Mouse (Mus musculus): ENCODE measurements around the gene Cmtm7. TPM values are rescaled to one million over a fixed set of nuclear protein-coding genes. Genes with fewer than 3 reads are reported as not detected.

The Cmtm7 gene
- total RNA-seq, 4 experiments from 2014 or later = 29.9 to 46.1 (median 34.1) TPM

DNA sequence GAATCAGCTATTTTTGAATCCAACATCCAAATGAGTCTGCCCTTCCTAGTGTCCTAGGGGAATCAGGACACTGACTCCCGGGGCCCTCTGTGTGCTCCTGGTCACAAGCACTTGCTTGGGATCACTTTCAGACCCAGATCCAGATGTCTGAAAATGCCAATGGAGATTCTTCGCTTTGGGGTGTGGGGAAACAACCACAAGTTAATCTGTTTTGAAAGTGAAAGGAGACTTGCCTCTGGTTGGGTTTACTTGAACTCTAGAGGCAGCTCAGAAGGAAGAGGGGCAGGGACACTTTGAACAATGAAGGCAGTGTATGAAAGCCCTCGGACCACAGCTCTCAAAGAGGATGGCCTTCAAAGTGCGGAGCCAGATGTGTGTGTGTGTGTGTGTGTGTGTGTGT, 12.8 kb upstream of the Cmtm7 start:
- DNase-seq = no peak

GRCm38 (mm10) chr9:114793764-114794295, 12.2 kb upstream of the Cmtm7 start:
- no peak for DNase-seq

GRCm38 (mm10) chr9:114789989-114790388, 8.3 kb upstream of the Cmtm7 start:
- DNase-seq = no peak

GRCm38 (mm10) chr9:114789557-114789956, 7.9 kb upstream of the Cmtm7 start:
- DNase-seq = no peak

DNA sequence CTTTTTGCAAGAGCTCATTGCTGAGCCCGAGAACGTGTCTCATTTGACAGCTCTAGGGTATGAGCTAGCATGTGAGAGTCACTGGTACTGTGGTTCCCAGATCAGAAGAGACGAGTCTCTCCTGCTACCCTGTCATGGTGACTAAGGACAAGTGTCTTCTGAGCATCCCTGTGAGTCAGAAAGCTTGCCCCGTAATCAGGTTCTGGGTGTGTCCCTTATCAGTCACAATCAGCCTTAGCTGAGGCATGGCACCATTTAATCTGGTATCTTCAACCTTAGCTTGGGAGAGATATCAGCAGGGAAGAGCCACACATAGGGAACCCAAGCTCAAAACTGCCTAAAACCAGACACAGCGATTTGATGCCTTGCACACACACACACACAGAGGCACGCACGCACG, 7.0 kb upstream of the Cmtm7 start:
- DNase-seq = no peak

- no peak for DNase-seq
Observed at GRCm38 (mm10) chr9:114787716-114788115, 6.1 kb upstream of the Cmtm7 start.

DNA sequence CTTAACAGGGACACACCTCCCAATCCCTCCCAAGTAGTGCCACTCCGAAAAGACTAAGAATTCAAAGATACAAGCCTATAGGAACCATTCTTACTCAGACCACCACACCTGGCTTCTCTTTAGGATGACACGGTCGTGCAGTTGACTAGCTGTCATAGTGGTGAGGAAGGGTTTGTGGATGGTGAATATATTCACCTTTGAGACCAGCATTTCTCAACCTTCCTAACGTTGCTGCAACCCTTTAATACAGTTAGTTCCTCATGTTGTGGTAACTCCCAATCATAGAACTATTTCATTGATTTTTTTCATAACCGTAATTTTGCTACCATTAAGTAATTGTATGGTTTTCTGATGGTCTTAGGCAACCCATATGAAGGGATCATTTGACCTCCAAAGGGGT, 5.5 kb upstream of the Cmtm7 start:
- DNase-seq = no peak

- DNase-seq = no peak
Observed at GRCm38 (mm10) chr9:114785432-114786125, 3.9 kb upstream of the Cmtm7 start.

- DNase-seq = peak; percentile 31
Observed at GRCm38 (mm10) chr9:114780746-114781525, 720 bp downstream of the Cmtm7 start.

DNA sequence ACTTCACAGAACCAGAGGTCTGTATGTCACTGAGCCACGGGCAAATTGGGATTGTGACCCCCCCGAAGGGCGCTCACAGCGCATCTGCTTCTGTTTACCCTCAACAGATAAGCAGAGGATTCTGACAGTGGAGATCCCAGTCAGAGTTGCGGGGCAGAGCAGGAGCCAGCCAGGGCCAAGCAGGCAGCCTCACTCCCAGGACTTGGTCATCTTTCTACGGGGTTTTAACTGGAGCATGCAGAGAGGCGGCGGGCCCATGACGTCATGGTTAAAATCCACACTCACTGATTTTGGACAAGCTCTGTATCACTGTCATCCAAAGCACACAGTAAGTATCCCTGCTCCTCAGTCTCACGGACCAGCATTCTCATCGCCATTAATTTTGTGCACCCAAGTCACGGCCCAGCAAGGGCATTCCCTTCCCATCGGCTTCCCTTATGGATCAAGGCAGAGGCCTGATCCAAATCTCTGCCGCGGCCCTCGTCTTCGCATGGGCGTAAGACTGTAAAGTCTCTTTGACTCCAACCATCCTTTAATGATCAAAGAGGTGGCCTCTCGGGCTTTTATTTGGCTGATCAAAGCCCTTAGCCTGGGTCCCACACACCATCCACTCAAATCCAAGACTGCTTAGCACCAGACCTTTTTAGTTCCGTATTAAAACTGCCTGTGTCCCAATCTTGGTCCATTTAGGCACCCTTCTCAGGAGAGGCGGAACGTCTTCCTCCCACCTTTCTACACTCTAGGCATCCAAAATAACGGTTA, 1.5 kb downstream of the Cmtm7 start:
- no peak for DNase-seq

GRCm38 (mm10) chr9:114778877-114779276, 2.8 kb downstream of the Cmtm7 start:
- no peak for DNase-seq

GRCm38 (mm10) chr9:114778047-114778390, 3.6 kb downstream of the Cmtm7 start:
- DNase-seq = no peak

DNA sequence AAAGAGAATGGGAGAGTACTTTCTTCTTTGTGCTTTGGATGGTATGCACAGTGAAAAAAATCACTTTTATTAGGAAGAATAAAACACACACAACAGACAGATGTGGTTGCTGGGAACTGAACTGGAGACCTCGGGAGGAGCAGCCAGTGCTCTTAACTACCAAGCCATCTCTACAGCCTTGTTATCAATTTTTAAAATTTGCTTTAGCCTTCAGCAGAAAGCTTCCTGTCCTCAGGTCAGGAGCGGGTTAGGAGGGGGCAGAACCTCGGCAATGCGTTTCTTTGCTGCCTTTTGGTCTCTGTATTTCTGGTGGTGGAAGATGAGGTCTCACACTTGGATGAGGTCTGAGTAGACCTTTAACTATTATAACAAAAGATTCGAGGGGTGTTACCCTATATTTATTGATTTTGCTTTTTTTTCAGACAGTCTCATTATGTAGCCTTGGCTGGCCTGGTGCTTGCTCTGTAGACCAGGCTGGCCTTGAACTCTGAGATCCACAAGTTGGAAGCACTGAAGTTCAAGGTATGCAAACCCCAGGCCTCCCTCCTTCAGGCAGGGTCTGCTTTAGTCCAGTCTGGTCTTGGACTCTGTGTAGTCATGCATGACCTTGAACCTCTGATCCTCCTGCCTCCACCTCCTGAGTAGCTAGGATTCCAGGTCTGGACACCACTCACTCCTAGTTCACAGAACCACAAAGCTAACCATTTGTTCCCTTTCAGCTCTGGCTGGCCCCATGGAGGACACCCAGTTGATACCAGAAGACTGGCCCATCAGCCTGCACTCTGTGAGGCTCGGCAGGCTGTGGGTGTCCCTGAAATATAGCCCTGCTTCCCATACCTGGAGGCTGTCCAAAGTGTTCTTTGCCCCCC, 4.2 kb downstream of the Cmtm7 start:
- no peak for DNase-seq

DNA sequence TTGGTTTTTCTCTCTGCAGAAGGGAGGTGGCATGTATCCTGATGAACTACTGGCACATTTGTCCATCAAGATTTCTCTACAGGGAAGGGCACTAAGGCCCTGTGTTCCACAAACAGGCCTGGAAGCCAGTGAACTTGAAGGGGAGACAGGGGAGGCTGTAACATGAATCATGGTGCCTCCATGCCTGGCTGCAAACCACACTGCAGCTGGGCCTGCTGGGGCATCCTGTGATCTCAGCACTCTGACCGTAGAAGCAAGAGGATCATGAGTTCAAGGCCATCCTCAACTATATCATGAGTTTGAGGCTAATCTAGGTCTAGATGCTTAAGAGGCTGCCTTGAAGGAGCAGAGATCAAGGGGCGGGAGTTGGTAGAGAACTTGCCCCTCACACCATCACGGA, 5.3 kb downstream of the Cmtm7 start:
- no peak for DNase-seq

DNA sequence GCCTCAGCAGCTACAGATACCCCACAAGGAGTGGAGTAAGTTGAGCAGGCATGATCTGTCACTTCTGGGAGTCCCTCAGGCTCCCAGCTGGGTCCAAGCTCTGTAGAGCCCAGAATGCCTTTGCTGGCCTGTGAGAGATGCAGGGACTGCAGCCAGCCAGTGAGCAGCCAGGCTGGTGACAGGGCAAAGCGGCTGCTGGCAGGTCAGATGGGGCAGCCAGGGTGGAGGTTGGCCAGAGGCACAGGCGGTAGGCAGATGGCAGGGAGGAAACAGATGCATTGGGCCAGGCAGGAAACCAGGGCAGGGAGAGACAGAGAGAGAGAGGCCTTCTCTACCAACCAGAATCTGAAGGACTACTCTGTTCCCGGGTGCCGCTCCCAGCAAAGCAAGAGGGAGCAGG, 6.4 kb downstream of the Cmtm7 start:
- no peak for DNase-seq

- no peak for DNase-seq
Observed at GRCm38 (mm10) chr9:114774629-114775028, 7.0 kb downstream of the Cmtm7 start.

- DNase-seq = no peak
Observed at GRCm38 (mm10) chr9:114771565-114771964, 10.1 kb downstream of the Cmtm7 start.

GRCm38 (mm10) chr9:114770224-114770623, 11.4 kb downstream of the Cmtm7 start:
- no peak for DNase-seq

- no peak for DNase-seq
Observed at GRCm38 (mm10) chr9:114768066-114768465, 13.6 kb downstream of the Cmtm7 start.

- no peak for DNase-seq
Observed at GRCm38 (mm10) chr9:114767507-114767906, 14.1 kb downstream of the Cmtm7 start.

DNA sequence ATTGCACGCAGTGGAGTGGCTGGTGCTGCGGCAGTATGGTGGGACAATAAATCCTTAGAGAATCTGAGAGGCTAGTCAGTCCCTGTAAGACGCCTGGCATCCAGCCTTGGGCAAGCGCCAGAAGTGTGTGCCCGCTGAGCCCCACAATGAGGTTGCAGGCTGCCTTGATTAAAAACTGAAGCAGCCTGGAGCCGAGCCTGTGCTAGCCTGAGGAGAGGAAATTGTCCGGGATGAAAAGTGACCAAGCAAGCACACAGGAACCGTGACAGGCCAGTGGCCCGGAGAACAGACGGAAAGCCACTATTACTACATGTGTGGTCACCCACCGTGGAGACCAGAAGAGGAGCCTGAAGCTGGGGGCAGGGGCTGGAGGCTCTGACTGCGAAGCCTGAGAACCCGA, 14.6 kb downstream of the Cmtm7 start:
- peak; percentile 31 for DNase-seq

GRCm38 (mm10) chr9:114763341-114763740, 18.3 kb downstream of the Cmtm7 start:
- DNase-seq = no peak

Measured in adrenal gland, adult 8-10 months (tissue).